Mouse (Mus musculus) monocyte, adult 2 months (primary cell): ENCODE data around the gene Pde3a.

Source experiments
- DNase-seq, 2 experiments: peaks; one replicate each; pipeline ENCODE4 v3.0.0; 2022; ENCODE audit warnings: low spot score in 2 of 2, low read depth in 1 of 2

Pde3a gene

GRCm38 (mm10) chr6:141395926-141396325 lies 146.9 kb downstream of the Pde3a start:
- DNase-seq, result no peak

GRCm38 (mm10) chr6:141399411-141399810 lies 150.3 kb downstream of the Pde3a start:
- DNase-seq, result no peak

- DNase-seq, result no peak
Observed at GRCm38 (mm10) chr6:141403943-141404342, 154.9 kb downstream of the Pde3a start.

GRCm38 (mm10) chr6:141404649-141405048 lies 155.6 kb downstream of the Pde3a start:
- DNase-seq, result no peak

GRCm38 (mm10) chr6:141405496-141405895 lies 156.4 kb downstream of the Pde3a start:
- DNase-seq, result no peak

GRCm38 (mm10) chr6:141408758-141409157 lies 159.7 kb downstream of the Pde3a start:
- no peak for DNase-seq

GRCm38 (mm10) chr6:141410836-141411235 lies 161.8 kb downstream of the Pde3a start:
- DNase-seq, result no peak

- no peak for DNase-seq
Observed at GRCm38 (mm10) chr6:141425114-141425513, 176.0 kb downstream of the Pde3a start.

- no peak for DNase-seq
Observed at GRCm38 (mm10) chr6:141428587-141428986, 179.5 kb downstream of the Pde3a start.

- DNase-seq, result no peak
Observed at GRCm38 (mm10) chr6:141430134-141430533, 181.1 kb downstream of the Pde3a start.

GRCm38 (mm10) chr6:141432271-141432974 lies 183.4 kb downstream of the Pde3a start:
- DNase-seq, result no peak

GRCm38 (mm10) chr6:141433917-141434756 lies 185.1 kb downstream of the Pde3a start:
- no peak for DNase-seq

GRCm38 (mm10) chr6:141435160-141435559 lies 186.1 kb downstream of the Pde3a start:
- no peak for DNase-seq

- no peak for DNase-seq
Observed at GRCm38 (mm10) chr6:141439965-141440364, 190.9 kb downstream of the Pde3a start.

- no peak for DNase-seq
Observed at GRCm38 (mm10) chr6:141447547-141447946, 198.5 kb downstream of the Pde3a start.

GRCm38 (mm10) chr6:141448886-141449285 lies 199.8 kb downstream of the Pde3a start:
- DNase-seq, result no peak

GRCm38 (mm10) chr6:141455335-141455734 lies 206.3 kb downstream of the Pde3a start:
- DNase-seq, result no peak

GRCm38 (mm10) chr6:141456591-141456990 lies 207.5 kb downstream of the Pde3a start:
- no peak for DNase-seq

- DNase-seq, result no peak
Observed at GRCm38 (mm10) chr6:141470251-141470650, 221.2 kb downstream of the Pde3a start.

GRCm38 (mm10) chr6:141474223-141474622 lies 225.2 kb downstream of the Pde3a start:
- DNase-seq, result no peak

GRCm38 (mm10) chr6:141474696-141475095 lies 225.6 kb downstream of the Pde3a start:
- no peak for DNase-seq

- DNase-seq, result no peak
Observed at GRCm38 (mm10) chr6:141485302-141486021, 236.4 kb downstream of the Pde3a start.
